Mouse (Mus musculus) T-cell, adult 2 months (primary cell): ENCODE data around the gene Strn3.
"Not testable (repeated sequence)": the region's sequence is repeated elsewhere in the genome, so short reads cannot be mapped to it uniquely, and the experiment has no call there.

ENCODE experiments used
- DNase-seq: peaks from one replicate; pipeline ENCODE4 v3.0.0; 2022; ENCODE audit warnings: low spot score

Gene Strn3

GRCm38 (mm10) chr12:51612361-51612760, 79.3 kb downstream of the Strn3 start:
- no peak for DNase-seq

GRCm38 (mm10) chr12:51606138-51606537, 85.6 kb downstream of the Strn3 start:
- DNase-seq = no peak

- no peak for DNase-seq
Observed at GRCm38 (mm10) chr12:51603306-51603705, 88.4 kb downstream of the Strn3 start.

- DNase-seq = no peak
Observed at GRCm38 (mm10) chr12:51594030-51594470, 97.6 kb downstream of the Strn3 start.

- no peak for DNase-seq
Observed at GRCm38 (mm10) chr12:51593229-51594029, 98.3 kb downstream of the Strn3 start, which contains the start of gene Coch. Gene Coch, plus strand, starts transcription at chr12:51593341.

GRCm38 (mm10) chr12:51592888-51593228, 98.8 kb downstream of the Strn3 start:
- no peak for DNase-seq

- no peak for DNase-seq
Observed at GRCm38 (mm10) chr12:51591921-51592320, 99.8 kb downstream of the Strn3 start.

- no peak for DNase-seq
Observed at GRCm38 (mm10) chr12:51589263-51589662, 102.4 kb downstream of the Strn3 start.

- DNase-seq = not testable (repeated sequence)
Observed at GRCm38 (mm10) chr12:51577816-51578215, 113.9 kb downstream of the Strn3 start.

GRCm38 (mm10) chr12:51572651-51573050, 119.0 kb downstream of the Strn3 start:
- DNase-seq = no peak

- no peak for DNase-seq
Observed at GRCm38 (mm10) chr12:51569944-51570343, 121.8 kb downstream of the Strn3 start.

GRCm38 (mm10) chr12:51569472-51569871, 122.2 kb downstream of the Strn3 start:
- no peak for DNase-seq

GRCm38 (mm10) chr12:51567225-51567624, 124.5 kb downstream of the Strn3 start:
- no peak for DNase-seq

GRCm38 (mm10) chr12:51561416-51561815, 130.3 kb downstream of the Strn3 start:
- DNase-seq = no peak
